Comparison of ENCODE assay signal across 8 mouse cellular contexts in genomic region chr19:46348761-46349458, GRCm38 (mm10). TPM values are rescaled to one million over a fixed set of nuclear protein-coding genes. Genes with fewer than 3 reads are reported as not detected.
DNase-seq lines count a peak whose midpoint lies in the region; ATAC-seq and TF ChIP-seq lines count a peak whose summit lies in the region.

No protein-coding gene starts in this region.

- no peaks in the 10 kb centered on the region for H3K4me1 ChIP-seq in hindbrain, embryonic 11.5 days (replicated peaks; ENCODE audit: control insufficient read depth, insufficient read depth, low read length)
- H3K4me1 ChIP-seq in lung, embryonic 16.5 days (replicated peaks; ENCODE audit: control insufficient read depth, insufficient read depth, low read length) = peaks cover 15% of the 10 kb centered on the region
- H3K4me1 ChIP-seq in olfactory bulb, adult 2 months (ENCODE audit: control insufficient read depth, insufficient read depth, low read length) = peaks cover 8% of the 10 kb centered on the region; the same call in 1 of the 2 replicates

- WGBS in hindbrain, embryonic 11.5 days = under 1% methylated on average over 78 of the region's 78 CpGs
- WGBS in lung, embryonic 16.5 days = under 1% methylated on average over 78 of the region's 78 CpGs
- WGBS in olfactory bulb, adult 2 months = under 1% methylated on average over 78 of the region's 78 CpGs

- no peaks in the 10 kb centered on the region for H3K9me3 ChIP-seq in hindbrain, embryonic 11.5 days (ENCODE audit: control insufficient read depth, low read length)
- no peaks in the 10 kb centered on the region for H3K9me3 ChIP-seq in lung, embryonic 16.5 days (ENCODE audit: control insufficient read depth, low read length)

- peak overlapping the region; percentile 72 for H3K27ac ChIP-seq in hindbrain, embryonic 11.5 days (ENCODE audit: low read depth, low read length)
- peak overlapping the region; percentile 81 for H3K27ac ChIP-seq in lung, embryonic 16.5 days (ENCODE audit: low read length)
- H3K27ac ChIP-seq in olfactory bulb, adult 2 months (ENCODE audit: insufficient read depth, low read depth, low read length) = peak overlapping the region; percentile 90

- peaks cover 12% of the 10 kb centered on the region for H3K27me3 ChIP-seq in hindbrain, embryonic 11.5 days (ENCODE audit: control insufficient read depth, insufficient read depth, low read length)
- H3K27me3 ChIP-seq in lung, embryonic 16.5 days (ENCODE audit: control insufficient read depth, insufficient read depth, low read depth, low read length) = 0 out of 2 replicates have a peak, but pooled peaks cover 2% of the 10 kb centered on the region

- peak; percentile 82 for ATAC-seq in hindbrain, embryonic 11.5 days (ENCODE audit: low FRiP score)
- ATAC-seq in lung, embryonic 16.5 days (ENCODE audit: low read depth) = peak; percentile 87

- peak overlapping the region; percentile 96 for H3K4me2 ChIP-seq in hindbrain, embryonic 11.5 days (replicated peaks; ENCODE audit: low read depth, low read length)
- H3K4me2 ChIP-seq in lung, embryonic 16.5 days (ENCODE audit: low read depth, low read length) = peak overlapping the region; percentile 97

- H3K36me3 ChIP-seq in hindbrain, embryonic 11.5 days (ENCODE audit: control insufficient read depth, insufficient read depth, low read length) = no peaks in the 10 kb centered on the region
- H3K36me3 ChIP-seq in lung, embryonic 16.5 days (ENCODE audit: control insufficient read depth, insufficient read depth, low read length) = no peaks in the 10 kb centered on the region

- H3K9ac ChIP-seq in hindbrain, embryonic 11.5 days (ENCODE audit: low read depth, low read length) = peak overlapping the region; percentile 67
- H3K9ac ChIP-seq in lung, embryonic 16.5 days (ENCODE audit: low read length) = peak overlapping the region; percentile 86

- DNase-seq in R1 (ENCODE audit: low read depth, low spot score) = peak; percentile 77
- peak; percentile 94 for DNase-seq in cerebellum, adult 9-11 months
- peak; percentile 82 to 84 for DNase-seq in frontal cortex, postnatal 14 days (ENCODE audit: low spot score in 2 of 2)
- peak; percentile 84 for DNase-seq in hindbrain, embryonic 11.5 days (ENCODE audit: low spot score)
- DNase-seq in layer of hippocampus, postnatal 14 days (ENCODE audit: low spot score in 2 of 2) = peak; percentile 82 to 89
- DNase-seq in urinary bladder, postnatal 14 days (ENCODE audit: low spot score) = peak; percentile 81

- TF ChIP-seq POLR2A in olfactory bulb, adult 2 months (IDR thresholded peaks at IDR 0.05; ENCODE audit: insufficient read depth, low read depth, low read length) = peak; percentile 95

- no peak for TF ChIP-seq CTCF in olfactory bulb, adult 2 months (IDR thresholded peaks at IDR 0.05; ENCODE audit: insufficient read depth, low read depth, low read length)

- peak overlapping the region; percentile 50 for H3K4me3 ChIP-seq in hindbrain, embryonic 11.5 days (ENCODE audit: low read depth, low read length)
- peak overlapping the region; percentile 72 for H3K4me3 ChIP-seq in lung, embryonic 16.5 days (ENCODE audit: low read length)
- peak overlapping the region; percentile 54 for H3K4me3 ChIP-seq in olfactory bulb, adult 2 months (ENCODE audit: insufficient read depth, low read depth, low read length)

RNA-seq across cellular contexts. Expression of gene 2310034G01Rik, which starts 1.2 kb away (rescaled TPM):
- polyA plus RNA-seq in hindbrain, embryonic 11.5 days (2014; fragmentation: Nextera tagmentation; extraction: Ambion mirVana) = 1.7 TPM in 2 replicates
- 1 to 10 TPM in 1 of 2 experiments, under 1 TPM in 1; 0.94 to 1.2 TPM for total RNA-seq in layer of hippocampus, postnatal 14 days (2021)
- polyA plus RNA-seq in lung, embryonic 16.5 days (2015; fragmentation: Nextera tagmentation; extraction: Ambion mirVana) = 1.7 and 1.9 TPM in 2 replicates
- not detected in 2 replicates for polyA plus RNA-seq in olfactory bulb, adult 2 months (2012; ENCODE audit: insufficient read depth, insufficient read length, low replicate concordance, missing spikeins)

RNA-seq across cellular contexts. Expression of gene Mfsd13a, which starts 8.0 kb away (rescaled TPM):
- polyA plus RNA-seq in hindbrain, embryonic 11.5 days (2014; fragmentation: Nextera tagmentation; extraction: Ambion mirVana) = 4.4 and 6.9 TPM in 2 replicates
- 10 to 100 TPM; 31.7 to 32.5 TPM for total RNA-seq in layer of hippocampus, postnatal 14 days (2021)
- polyA plus RNA-seq in lung, embryonic 16.5 days (2015; fragmentation: Nextera tagmentation; extraction: Ambion mirVana) = 10.4 and 11.4 TPM in 2 replicates
- not detected in 2 replicates for polyA plus RNA-seq in olfactory bulb, adult 2 months (2012; ENCODE audit: insufficient read depth, insufficient read length, low replicate concordance, missing spikeins)

RNA-seq across cellular contexts. Expression of gene Cuedc2, which starts 10.4 kb away (rescaled TPM):
- 252 and 260 TPM in 2 replicates for polyA plus RNA-seq in hindbrain, embryonic 11.5 days (2014; fragmentation: Nextera tagmentation; extraction: Ambion mirVana)
- total RNA-seq in layer of hippocampus, postnatal 14 days (2021) = 100 to 1,000 TPM; 156 to 162 TPM
- polyA plus RNA-seq in lung, embryonic 16.5 days (2015; fragmentation: Nextera tagmentation; extraction: Ambion mirVana) = 144 and 153 TPM in 2 replicates
- polyA plus RNA-seq in olfactory bulb, adult 2 months (2012; ENCODE audit: insufficient read depth, insufficient read length, low replicate concordance, missing spikeins) = not detected in 2 replicates

RNA-seq across cellular contexts. Expression of gene Fbxl15, which starts 20.9 kb away (rescaled TPM):
- polyA plus RNA-seq in hindbrain, embryonic 11.5 days (2014; fragmentation: Nextera tagmentation; extraction: Ambion mirVana) = 26.3 and 27.1 TPM in 2 replicates
- 10 to 100 TPM; 32.4 to 32.9 TPM for total RNA-seq in layer of hippocampus, postnatal 14 days (2021)
- 12.0 and 13.3 TPM in 2 replicates for polyA plus RNA-seq in lung, embryonic 16.5 days (2015; fragmentation: Nextera tagmentation; extraction: Ambion mirVana)
- not detected in 2 replicates for polyA plus RNA-seq in olfactory bulb, adult 2 months (2012; ENCODE audit: insufficient read depth, insufficient read length, low replicate concordance, missing spikeins)

RNA-seq across cellular contexts. Expression of gene Psd, which starts 22.0 kb away (rescaled TPM):
- 10.0 and 11.9 TPM in 2 replicates for polyA plus RNA-seq in hindbrain, embryonic 11.5 days (2014; fragmentation: Nextera tagmentation; extraction: Ambion mirVana)
- 100 to 1,000 TPM; 701 to 730 TPM for total RNA-seq in layer of hippocampus, postnatal 14 days (2021)
- polyA plus RNA-seq in lung, embryonic 16.5 days (2015; fragmentation: Nextera tagmentation; extraction: Ambion mirVana) = 3.4 and 4.3 TPM in 2 replicates
- polyA plus RNA-seq in olfactory bulb, adult 2 months (2012; ENCODE audit: insufficient read depth, insufficient read length, low replicate concordance, missing spikeins) = not detected in 2 replicates

Comparison
In these comparisons a context has a peak if more than half of its experiments do, and no peak if none do; other contexts are left out.
1. Peak in every context shown above with its lines: DNase-seq, ATAC-seq, H3K4me3 ChIP-seq and H3K27ac ChIP-seq.
2. RNA of gene Cuedc2, which starts 10.4 kb away (polyA plus RNA-seq): 252 to 260 TPM in hindbrain, embryonic 11.5 days and 144 to 153 TPM in lung, embryonic 16.5 days; not detected in olfactory bulb, adult 2 months; every median in the first group is over 100 times any median in the second.